Mouse (Mus musculus) embryonic facial prominence, embryonic 10.5 days (tissue): ENCODE results near the gene Sh3bp1. TPM values are rescaled to one million over a fixed set of nuclear protein-coding genes. Genes with fewer than 3 reads are reported as not detected.

ENCODE experiments used
- DNase-seq: peaks from one replicate; pipeline ENCODE4 v3.0.0-alpha.2; 2017; ENCODE audit warnings: low spot score
- H3K27ac ChIP-seq: fragments of 300-500 bp; sonication (generic); replicated peaks from 2 replicates; pipeline ENCODE4 v1.5.1; 2016; ENCODE audit warnings: mild to moderate bottlenecking
- H3K27me3 ChIP-seq: fragments of 300-500 bp; sonication (generic); replicated peaks from 2 replicates; pipeline ENCODE4 v1.6.1; 2016; ENCODE audit warnings: low read depth, mild to moderate bottlenecking; ENCODE audit not compliant: poor library complexity, severe bottlenecking
- H3K36me3 ChIP-seq: fragments of 300-500 bp; sonication (generic); replicated peaks from 2 replicates; pipeline ENCODE4 v1.6.1; 2016; ENCODE audit warnings: mild to moderate bottlenecking, moderate library complexity
- H3K4me1 ChIP-seq: fragments of 300-500 bp; sonication (generic); 2 replicates; pipeline ENCODE4 v1.6.1; 2016
- H3K4me3 ChIP-seq: fragments of 300-500 bp; sonication (generic); 2 replicates; pipeline ENCODE4 v1.5.1; 2016; ENCODE audit warnings: mild to moderate bottlenecking, moderate library complexity
- H3K9me3 ChIP-seq: fragments of 300-500 bp; sonication (generic); 2 replicates; pipeline ENCODE4 v1.6.1; 2016; ENCODE audit warnings: mild to moderate bottlenecking
- WGBS: fragments of 180-500 bp; shearing (Covaris S2); methylation state at CpG from one replicate; pipeline ENCODE4 v1.1.7; 2016; 5-methylcytosine and 5-hydroxymethylcytosine counted together
- polyA plus RNA-seq: library from polyadenylated mRNA; unstranded; fragments of >200 nt; fragmentation: Nextera tagmentation; extraction: Ambion mirVana; gene quantifications from 2 replicates; pipeline ENCODE4 v1.2.1, GENCODE M21; 2016

The Sh3bp1 gene
- 35.6 and 36.1 TPM in 2 replicates for polyA plus RNA-seq

- Histone ChIP-seq H3K9me3 (no peaks in the 10 kb centered on the region), H3K27me3 (0 out of 2 replicates have a peak, but pooled peaks cover 24% of the 10 kb centered on the region), H3K4me3 (peak within 1 kb of the TSS; percentile 79), H3K36me3 (peaks cover 42% of the 10 kb centered on the region), H3K4me1 (peaks cover 68% of the 10 kb centered on the region), H3K27ac (peak within 1 kb of the TSS; percentile 87)
- DNase-seq = peak; percentile 84
- WGBS = 1% methylated on average over 47 of the region's 47 CpGs
Measured at GRCm38 (mm10) chr15:78899740-78900584, at the start of gene Sh3bp1. TSS of gene Sh3bp1 (plus strand) at chr15:78899768.

- WGBS = 67% methylated on average over 15 of the region's 15 CpGs
- peaks cover 43% of the 10 kb centered on the region for H3K4me1 ChIP-seq
- H3K4me3 ChIP-seq = no peak overlapping the region
- H3K9me3 ChIP-seq = no peaks in the 10 kb centered on the region
- 0 out of 2 replicates have a peak, but pooled peaks cover 5% of the 10 kb centered on the region for H3K27me3 ChIP-seq
- no peak for DNase-seq
- peaks cover 18% of the 10 kb centered on the region for H3K36me3 ChIP-seq
- peak overlapping the region; percentile 1; the same call in 1 of the 2 replicates for H3K27ac ChIP-seq
Measured at GRCm38 (mm10) chr15:78850059-78850824, 49.3 kb upstream of the Sh3bp1 start.

GRCm38 (mm10) chr15:78850944-78851343 is 48.6 kb upstream of the Sh3bp1 start:
- WGBS = 72% methylated on average over 6 of the region's 6 CpGs
- Histone ChIP-seq H3K36me3 (peaks cover 18% of the 10 kb centered on the region), H3K27me3 (0 out of 2 replicates have a peak, but pooled peaks cover 8% of the 10 kb centered on the region), H3K27ac (no peak overlapping the region), H3K4me1 (peaks cover 36% of the 10 kb centered on the region), H3K9me3 (no peaks in the 10 kb centered on the region), H3K4me3 (no peak overlapping the region)
- DNase-seq = no peak

- 17% methylated on average over 13 of the region's 13 CpGs for WGBS
- peak; percentile 92 for DNase-seq
- H3K9me3 ChIP-seq = no peaks in the 10 kb centered on the region
- peaks cover 18% of the 10 kb centered on the region for H3K36me3 ChIP-seq
- H3K27me3 ChIP-seq = 0 out of 2 replicates have a peak, but pooled peaks cover 8% of the 10 kb centered on the region
- H3K27ac ChIP-seq = no peak overlapping the region
- 0 out of 2 replicates have a peak overlapping the region, but pooled peaks have one; percentile 17 for H3K4me3 ChIP-seq
- H3K4me1 ChIP-seq = peaks cover 31% of the 10 kb centered on the region
Measured at GRCm38 (mm10) chr15:78851505-78852153, 47.9 kb upstream of the Sh3bp1 start.

GRCm38 (mm10) chr15:78855303-78855965 is 44.1 kb upstream of the Sh3bp1 start, which contains the start of gene Lgals2:
TSS of gene Lgals2 (minus strand) at chr15:78855529.
- no peak within 1 kb of the TSS for H3K27ac ChIP-seq
- peaks cover 34% of the 10 kb centered on the region for H3K4me1 ChIP-seq
- H3K36me3 ChIP-seq = no peaks in the 10 kb centered on the region
- no peak for DNase-seq
- no peaks in the 10 kb centered on the region for H3K9me3 ChIP-seq
- 84% methylated on average over 8 of the region's 8 CpGs for WGBS
- H3K27me3 ChIP-seq = 0 out of 2 replicates have a peak, but pooled peaks cover 7% of the 10 kb centered on the region
- H3K4me3 ChIP-seq = no peak within 1 kb of the TSS

GRCm38 (mm10) chr15:78857009-78857408 is 42.6 kb upstream of the Sh3bp1 start:
- 84% methylated on average over 7 of the region's 7 CpGs for WGBS
- Histone ChIP-seq H3K27ac (no peak overlapping the region), H3K9me3 (no peaks in the 10 kb centered on the region), H3K36me3 (no peaks in the 10 kb centered on the region), H3K27me3 (0 out of 2 replicates have a peak, but pooled peaks cover 4% of the 10 kb centered on the region), H3K4me3 (no peak overlapping the region), H3K4me1 (peaks cover 18% of the 10 kb centered on the region)
- no peak for DNase-seq

GRCm38 (mm10) chr15:78859311-78859710 is 40.3 kb upstream of the Sh3bp1 start:
- Histone ChIP-seq H3K36me3 (no peaks in the 10 kb centered on the region), H3K9me3 (no peaks in the 10 kb centered on the region), H3K4me3 (no peak overlapping the region), H3K27ac (peak overlapping the region; percentile 41; the same call in 1 of the 2 replicates), H3K27me3 (0 out of 2 replicates have a peak, but pooled peaks cover 4% of the 10 kb centered on the region), H3K4me1 (peaks cover 24% of the 10 kb centered on the region)
- DNase-seq = no peak
- 77% methylated on average over 4 of the region's 4 CpGs for WGBS

GRCm38 (mm10) chr15:78859714-78860113 is 39.9 kb upstream of the Sh3bp1 start:
- Histone ChIP-seq H3K4me1 (peaks cover 24% of the 10 kb centered on the region), H3K27ac (peak overlapping the region; percentile 41; the same call in 1 of the 2 replicates), H3K4me3 (no peak overlapping the region), H3K27me3 (0 out of 2 replicates have a peak, but pooled peaks cover 4% of the 10 kb centered on the region), H3K36me3 (no peaks in the 10 kb centered on the region), H3K9me3 (no peaks in the 10 kb centered on the region)
- 66% methylated on average over 6 of the region's 6 CpGs for WGBS
- DNase-seq = no peak

- no peaks in the 10 kb centered on the region for H3K9me3 ChIP-seq
- no peak overlapping the region for H3K27ac ChIP-seq
- no peak for DNase-seq
- no peaks in the 10 kb centered on the region for H3K36me3 ChIP-seq
- WGBS = 93% methylated on average over 5 of the region's 5 CpGs
- no peaks in the 10 kb centered on the region for H3K27me3 ChIP-seq
- peaks cover 24% of the 10 kb centered on the region for H3K4me1 ChIP-seq
- H3K4me3 ChIP-seq = no peak overlapping the region
Measured at GRCm38 (mm10) chr15:78862280-78862679, 37.3 kb upstream of the Sh3bp1 start.

GRCm38 (mm10) chr15:78863154-78863553 is 36.4 kb upstream of the Sh3bp1 start:
- H3K4me3 ChIP-seq = no peak overlapping the region
- 85% methylated on average over 2 of the region's 2 CpGs for WGBS
- H3K27me3 ChIP-seq = no peaks in the 10 kb centered on the region
- peaks cover 30% of the 10 kb centered on the region for H3K4me1 ChIP-seq
- H3K9me3 ChIP-seq = no peaks in the 10 kb centered on the region
- no peaks in the 10 kb centered on the region for H3K36me3 ChIP-seq
- no peak overlapping the region for H3K27ac ChIP-seq
- no peak for DNase-seq

GRCm38 (mm10) chr15:78863852-78864253 is 35.7 kb upstream of the Sh3bp1 start:
- H3K9me3 ChIP-seq = no peaks in the 10 kb centered on the region
- no peak overlapping the region for H3K4me3 ChIP-seq
- no peaks in the 10 kb centered on the region for H3K36me3 ChIP-seq
- H3K27me3 ChIP-seq = no peaks in the 10 kb centered on the region
- H3K4me1 ChIP-seq = peaks cover 32% of the 10 kb centered on the region
- H3K27ac ChIP-seq = no peak overlapping the region
- DNase-seq = no peak
- 43% methylated on average over 13 of the region's 13 CpGs for WGBS
